Mouse (Mus musculus): ENCODE measurements around the gene Deaf1. TPM values are rescaled to one million over a fixed set of nuclear protein-coding genes. Genes with fewer than 3 reads are reported as not detected.

Gene Deaf1
- polyA plus RNA-seq (2014; fragmentation: Nextera tagmentation; extraction: Ambion mirVana) = 187 TPM in 2 replicates

DNA sequence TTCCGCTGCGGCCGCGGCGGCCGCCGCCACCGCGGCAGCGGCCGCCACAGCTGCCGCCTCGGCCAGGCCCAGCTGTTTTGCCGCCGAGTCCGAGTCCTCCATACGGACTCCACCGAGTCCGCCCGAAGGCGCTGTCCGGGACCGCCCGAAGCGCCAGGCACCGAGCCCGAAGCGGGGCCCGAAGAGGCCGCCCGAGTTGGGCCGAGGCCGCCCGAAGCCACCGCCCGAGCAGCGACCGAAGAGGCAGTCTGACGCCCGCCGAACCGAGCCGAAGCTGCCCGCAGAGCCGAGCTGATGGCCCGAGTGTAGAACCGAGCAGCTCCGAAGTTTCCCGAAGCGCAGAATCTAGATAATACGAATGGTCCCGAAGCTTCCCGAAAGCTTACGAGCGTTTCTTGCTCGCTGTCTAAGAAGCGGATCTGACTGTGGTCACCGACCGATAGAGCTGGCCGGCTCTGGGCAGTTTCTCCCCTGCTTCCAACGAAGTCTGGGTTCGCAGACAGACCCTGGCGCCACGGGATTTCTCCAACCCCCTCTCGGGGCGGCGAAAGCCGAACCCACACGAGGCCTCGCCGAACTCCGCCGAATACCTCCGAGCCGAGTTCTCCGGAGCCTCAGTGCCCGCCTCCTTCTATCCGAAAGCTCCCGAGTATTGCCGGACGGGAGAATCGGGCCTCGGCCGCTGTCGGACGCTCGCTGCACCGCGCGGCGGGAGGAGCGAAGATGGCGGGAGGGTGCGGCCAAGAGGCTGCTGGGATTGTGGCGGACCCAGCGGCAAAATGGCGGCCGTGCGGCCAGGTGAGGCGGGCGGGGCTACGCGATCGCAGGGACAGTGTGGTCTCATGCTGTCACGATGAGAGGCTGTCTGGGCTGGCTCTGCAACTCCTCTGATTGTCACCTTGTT is at the start of gene Deaf1, which contains the start of gene Tmem80:
Gene Deaf1, minus strand, starts transcription at position 222 of the 904 bp plus-strand sequence.
Gene Tmem80, plus strand, starts transcription at position 271 of the 904 bp plus-strand sequence.
- no peaks in the 10 kb centered on the region for H3K9me3 ChIP-seq (ENCODE audit: control insufficient read depth, low read length)
- peak within 1 kb of the TSS; percentile 98 for H3K4me2 ChIP-seq (replicated peaks)
- peaks cover 23% of the 10 kb centered on the region for H3K36me3 ChIP-seq (replicated peaks; ENCODE audit: control insufficient read depth, insufficient read depth)
- peak; percentile 95 for ATAC-seq (ENCODE audit: low FRiP score)
- peak within 1 kb of the TSS; percentile 100 for H3K27ac ChIP-seq
- WGBS = under 1% methylated on average over 102 of the region's 105 CpGs
- H3K9ac ChIP-seq = peak within 1 kb of the TSS; percentile 94
- no peaks in the 10 kb centered on the region for H3K27me3 ChIP-seq (ENCODE audit: control insufficient read depth, insufficient read depth, low read length)
- peak within 1 kb of the TSS; percentile 86 for H3K4me3 ChIP-seq (replicated peaks; ENCODE audit: low read length)
- H3K4me1 ChIP-seq (replicated peaks; ENCODE audit: control insufficient read depth, insufficient read depth, low read length) = peaks cover 36% of the 10 kb centered on the region
- DNase-seq (ENCODE audit: low spot score) = peak; percentile 100

GRCm38 (mm10) chr7:141374399-141374798 is 46.9 kb upstream of the Deaf1 start:
- H3K36me3 ChIP-seq (replicated peaks; ENCODE audit: control insufficient read depth, insufficient read depth) = no peaks in the 10 kb centered on the region
- no peak overlapping the region for H3K4me3 ChIP-seq (replicated peaks; ENCODE audit: low read length)
- H3K27me3 ChIP-seq (ENCODE audit: control insufficient read depth, insufficient read depth, low read length) = no peaks in the 10 kb centered on the region
- H3K9me3 ChIP-seq (ENCODE audit: control insufficient read depth, low read length) = no peaks in the 10 kb centered on the region
- no peaks in the 10 kb centered on the region for H3K4me1 ChIP-seq (replicated peaks; ENCODE audit: control insufficient read depth, insufficient read depth, low read length)
- ATAC-seq (ENCODE audit: low FRiP score) (no peak), DNase-seq (ENCODE audit: low spot score) (no peak)
- H3K4me2 ChIP-seq (replicated peaks) = no peak overlapping the region
- H3K9ac ChIP-seq = no peak overlapping the region
- no peak overlapping the region for H3K27ac ChIP-seq

DNA sequence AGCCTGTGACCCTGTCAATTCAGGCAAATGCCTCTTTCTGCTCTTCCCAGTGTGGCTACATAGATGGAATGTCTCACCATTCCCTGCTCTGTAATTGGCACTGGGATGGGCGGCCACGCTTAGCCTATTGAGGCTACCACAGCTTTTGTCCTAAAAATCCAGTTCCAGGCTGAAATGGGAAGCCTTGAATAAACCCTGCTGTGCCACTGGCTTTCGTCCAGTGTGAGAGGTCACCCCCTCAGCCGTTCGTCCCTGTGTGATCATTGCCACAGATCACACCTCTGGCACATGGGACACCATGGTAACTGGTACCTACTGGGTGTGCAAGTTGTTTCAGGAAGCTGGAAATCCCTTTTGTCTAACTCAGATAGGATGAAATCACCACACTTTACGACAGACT is 46.1 kb upstream of the Deaf1 start:
- WGBS = 24% methylated on average over 6 of the region's 6 CpGs
- Histone ChIP-seq H3K4me1 (replicated peaks; ENCODE audit: control insufficient read depth, insufficient read depth, low read length) (no peaks in the 10 kb centered on the region), H3K27me3 (ENCODE audit: control insufficient read depth, insufficient read depth, low read length) (no peaks in the 10 kb centered on the region), H3K4me2 (replicated peaks) (no peak overlapping the region), H3K9ac (no peak overlapping the region), H3K27ac (no peak overlapping the region), H3K4me3 (replicated peaks; ENCODE audit: low read length) (no peak overlapping the region), H3K36me3 (replicated peaks; ENCODE audit: control insufficient read depth, insufficient read depth) (no peaks in the 10 kb centered on the region), H3K9me3 (ENCODE audit: control insufficient read depth, low read length) (no peaks in the 10 kb centered on the region)
- ATAC-seq (ENCODE audit: low FRiP score) (no peak), DNase-seq (ENCODE audit: low spot score) (no peak)

- DNase-seq (ENCODE audit: low spot score) (no peak), ATAC-seq (ENCODE audit: low FRiP score) (no peak)
- Histone ChIP-seq H3K27me3 (ENCODE audit: control insufficient read depth, insufficient read depth, low read length) (no peaks in the 10 kb centered on the region), H3K9ac (no peak overlapping the region), H3K36me3 (replicated peaks; ENCODE audit: control insufficient read depth, insufficient read depth) (no peaks in the 10 kb centered on the region), H3K27ac (no peak overlapping the region), H3K4me2 (replicated peaks) (no peak overlapping the region), H3K4me1 (replicated peaks; ENCODE audit: control insufficient read depth, insufficient read depth, low read length) (no peaks in the 10 kb centered on the region), H3K4me3 (replicated peaks; ENCODE audit: low read length) (no peak overlapping the region), H3K9me3 (ENCODE audit: control insufficient read depth, low read length) (no peaks in the 10 kb centered on the region)
- WGBS = 76% methylated on average over 6 of the region's 6 CpGs
Measured at GRCm38 (mm10) chr7:141371942-141372595, 44.6 kb upstream of the Deaf1 start.

DNA sequence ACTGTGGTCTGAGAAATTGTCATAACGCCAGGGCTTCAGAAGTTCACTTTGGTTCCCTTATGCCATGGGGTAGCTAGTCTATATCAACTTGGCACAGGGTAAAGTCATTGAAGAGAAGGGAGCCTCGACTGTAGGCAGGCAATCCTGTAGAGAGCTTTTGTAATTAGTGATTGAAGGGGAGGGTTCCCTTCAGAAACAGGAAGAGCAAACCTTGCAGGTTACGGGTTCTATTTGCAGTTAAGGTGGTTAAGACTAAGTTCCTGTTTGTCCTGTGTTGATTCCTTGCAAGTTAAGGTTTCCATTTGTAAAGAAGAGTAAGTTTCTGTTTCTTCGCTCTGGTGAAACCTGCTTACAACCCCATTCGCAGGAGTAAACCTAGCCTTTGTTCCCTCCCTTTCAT is 42.4 kb upstream of the Deaf1 start:
- H3K4me3 ChIP-seq (replicated peaks; ENCODE audit: low read length) = no peak overlapping the region
- DNase-seq (ENCODE audit: low spot score) (no peak), ATAC-seq (ENCODE audit: low FRiP score) (no peak)
- H3K36me3 ChIP-seq (replicated peaks; ENCODE audit: control insufficient read depth, insufficient read depth) = no peaks in the 10 kb centered on the region
- H3K27ac ChIP-seq = no peak overlapping the region
- no peaks in the 10 kb centered on the region for H3K9me3 ChIP-seq (ENCODE audit: control insufficient read depth, low read length)
- no peaks in the 10 kb centered on the region for H3K4me1 ChIP-seq (replicated peaks; ENCODE audit: control insufficient read depth, insufficient read depth, low read length)
- no peak overlapping the region for H3K9ac ChIP-seq
- WGBS = 70% methylated on average over 5 of the region's 5 CpGs
- no peak overlapping the region for H3K4me2 ChIP-seq (replicated peaks)
- no peaks in the 10 kb centered on the region for H3K27me3 ChIP-seq (ENCODE audit: control insufficient read depth, insufficient read depth, low read length)

GRCm38 (mm10) chr7:141367358-141367757 is 39.9 kb upstream of the Deaf1 start:
- Histone ChIP-seq H3K4me2 (replicated peaks) (no peak overlapping the region), H3K27me3 (ENCODE audit: control insufficient read depth, insufficient read depth, low read length) (no peaks in the 10 kb centered on the region), H3K27ac (no peak overlapping the region), H3K4me3 (replicated peaks; ENCODE audit: low read length) (no peak overlapping the region), H3K9me3 (ENCODE audit: control insufficient read depth, low read length) (no peaks in the 10 kb centered on the region), H3K36me3 (replicated peaks; ENCODE audit: control insufficient read depth, insufficient read depth) (no peaks in the 10 kb centered on the region), H3K4me1 (replicated peaks; ENCODE audit: control insufficient read depth, insufficient read depth, low read length) (no peaks in the 10 kb centered on the region), H3K9ac (no peak overlapping the region)
- ATAC-seq (ENCODE audit: low FRiP score) = no peak
- WGBS = 82% methylated on average over 4 of the region's 4 CpGs
- DNase-seq (ENCODE audit: low spot score) = no peak

DNA sequence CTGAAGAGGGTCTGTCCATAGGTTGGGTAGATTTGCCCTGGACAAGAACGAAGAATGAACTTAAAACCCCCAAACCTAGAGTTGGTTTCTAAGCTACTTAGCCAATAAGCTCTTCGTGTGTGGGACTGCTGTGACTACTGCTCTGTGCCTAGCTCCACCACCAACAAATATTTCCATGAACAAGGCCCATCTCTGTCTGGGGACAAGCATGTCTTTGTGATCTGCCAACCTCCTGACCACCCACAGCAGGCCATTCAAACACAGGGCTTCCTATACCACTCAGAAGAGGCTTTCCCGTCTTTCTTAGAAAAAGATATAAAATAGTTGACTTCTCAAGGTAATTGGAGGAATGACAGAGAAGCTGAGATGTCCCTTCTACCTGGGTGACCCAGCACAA is 37.6 kb upstream of the Deaf1 start:
- no peak for DNase-seq (ENCODE audit: low spot score)
- WGBS = 71% methylated on average over 3 of the region's 3 CpGs
- Histone ChIP-seq H3K9me3 (ENCODE audit: control insufficient read depth, low read length) (no peaks in the 10 kb centered on the region), H3K9ac (no peak overlapping the region), H3K27ac (no peak overlapping the region), H3K4me3 (replicated peaks; ENCODE audit: low read length) (no peak overlapping the region), H3K36me3 (replicated peaks; ENCODE audit: control insufficient read depth, insufficient read depth) (no peaks in the 10 kb centered on the region), H3K27me3 (ENCODE audit: control insufficient read depth, insufficient read depth, low read length) (peaks cover 12% of the 10 kb centered on the region; the same call in 1 of the 2 replicates), H3K4me2 (replicated peaks) (no peak overlapping the region), H3K4me1 (replicated peaks; ENCODE audit: control insufficient read depth, insufficient read depth, low read length) (no peaks in the 10 kb centered on the region)
- no peak for ATAC-seq (ENCODE audit: low FRiP score)

GRCm38 (mm10) chr7:141364349-141365048 is 37.0 kb upstream of the Deaf1 start:
- H3K4me3 ChIP-seq (replicated peaks; ENCODE audit: low read length) = no peak overlapping the region
- H3K4me2 ChIP-seq (replicated peaks) = no peak overlapping the region
- peaks cover 12% of the 10 kb centered on the region; the same call in 1 of the 2 replicates for H3K27me3 ChIP-seq (ENCODE audit: control insufficient read depth, insufficient read depth, low read length)
- H3K4me1 ChIP-seq (replicated peaks; ENCODE audit: control insufficient read depth, insufficient read depth, low read length) = no peaks in the 10 kb centered on the region
- no peaks in the 10 kb centered on the region for H3K36me3 ChIP-seq (replicated peaks; ENCODE audit: control insufficient read depth, insufficient read depth)
- ATAC-seq (ENCODE audit: low FRiP score) (no peak), DNase-seq (ENCODE audit: low spot score) (no peak)
- H3K27ac ChIP-seq = no peak overlapping the region
- H3K9ac ChIP-seq = no peak overlapping the region
- 87% methylated on average over 5 of the region's 5 CpGs for WGBS
- H3K9me3 ChIP-seq (ENCODE audit: control insufficient read depth, low read length) = no peaks in the 10 kb centered on the region

- Histone ChIP-seq H3K27ac (no peak overlapping the region), H3K4me3 (replicated peaks; ENCODE audit: low read length) (no peak overlapping the region), H3K36me3 (replicated peaks; ENCODE audit: control insufficient read depth, insufficient read depth) (no peaks in the 10 kb centered on the region), H3K27me3 (ENCODE audit: control insufficient read depth, insufficient read depth, low read length) (peaks cover 12% of the 10 kb centered on the region; the same call in 1 of the 2 replicates), H3K9me3 (ENCODE audit: control insufficient read depth, low read length) (no peaks in the 10 kb centered on the region), H3K9ac (no peak overlapping the region), H3K4me2 (replicated peaks) (no peak overlapping the region), H3K4me1 (replicated peaks; ENCODE audit: control insufficient read depth, insufficient read depth, low read length) (no peaks in the 10 kb centered on the region)
- WGBS = 73% methylated on average over 2 of the region's 2 CpGs
- ATAC-seq (ENCODE audit: low FRiP score) (no peak), DNase-seq (ENCODE audit: low spot score) (no peak)
Measured at GRCm38 (mm10) chr7:141363752-141364125, 36.2 kb upstream of the Deaf1 start.

Data from hindbrain, embryonic 14.5 days (tissue).